Comparison of ENCODE assay signal across 18 mouse cellular contexts in genomic region chr1:39889429-39889828, GRCm38 (mm10).
"Had no signal": no experiment of that assay in that cellular context is flagged by ENCODE, and none has a peak within 500 bp of the region (broad histone marks: within the 10 kb centered on the region; RNA-seq: fewer than 3 reads in every experiment).

No protein-coding gene starts in this region.

- H3K4me2 ChIP-seq: liver, embryonic 13.5 days; liver, embryonic 15.5 days; lung, embryonic 14.5 days; midbrain, embryonic 12.5 days; neural tube, embryonic 13.5 days; neural tube, embryonic 15.5 days had no signal

- H3K4me1 ChIP-seq: liver, embryonic 13.5 days; liver, embryonic 15.5 days had no signal

- DNase-seq: liver, embryonic 13.5 days; liver, postnatal 0 days; lung, postnatal 4 days; midbrain, embryonic 14.5 days; retina, postnatal 1 day; right cerebral cortex, adult 18-20 months; right cerebral cortex, postnatal 25 days; right cerebral cortex, postnatal 4 days; spleen, adult 18-20 months; thymus, adult 2 months; thymus, postnatal 25 days; thymus, postnatal 4 days had no signal

- H3K4me3 ChIP-seq: liver, embryonic 13.5 days; liver, embryonic 15.5 days; midbrain, embryonic 10.5 days; midbrain, embryonic 12.5 days; neural tube, embryonic 13.5 days; neural tube, embryonic 15.5 days had no signal

- H3K36me3 ChIP-seq: liver, embryonic 13.5 days; liver, embryonic 15.5 days; midbrain, embryonic 10.5 days; midbrain, embryonic 12.5 days; neural tube, embryonic 13.5 days; neural tube, embryonic 15.5 days had no signal

- H3K27me3 ChIP-seq: liver, embryonic 13.5 days; liver, embryonic 15.5 days; midbrain, embryonic 12.5 days; neural tube, embryonic 13.5 days; neural tube, embryonic 15.5 days had no signal

- H3K27ac ChIP-seq: liver, embryonic 13.5 days; liver, embryonic 15.5 days; midbrain, embryonic 10.5 days; midbrain, embryonic 12.5 days; neural tube, embryonic 13.5 days; neural tube, embryonic 15.5 days had no signal
